Mouse (Mus musculus) CD4-positive, CD25-positive, alpha-beta regulatory T cell, adult 2 months (primary cell): ENCODE results near the gene Morc3.
"Not testable (repeated sequence)": the region's sequence is repeated elsewhere in the genome, so short reads cannot be mapped to it uniquely, and the experiment has no call there.

ENCODE experiments used
- DNase-seq: peaks from one replicate; pipeline ENCODE4 v3.0.0-alpha.2; 2012; ENCODE audit warnings: low read depth, low spot score

Gene Morc3

DNA sequence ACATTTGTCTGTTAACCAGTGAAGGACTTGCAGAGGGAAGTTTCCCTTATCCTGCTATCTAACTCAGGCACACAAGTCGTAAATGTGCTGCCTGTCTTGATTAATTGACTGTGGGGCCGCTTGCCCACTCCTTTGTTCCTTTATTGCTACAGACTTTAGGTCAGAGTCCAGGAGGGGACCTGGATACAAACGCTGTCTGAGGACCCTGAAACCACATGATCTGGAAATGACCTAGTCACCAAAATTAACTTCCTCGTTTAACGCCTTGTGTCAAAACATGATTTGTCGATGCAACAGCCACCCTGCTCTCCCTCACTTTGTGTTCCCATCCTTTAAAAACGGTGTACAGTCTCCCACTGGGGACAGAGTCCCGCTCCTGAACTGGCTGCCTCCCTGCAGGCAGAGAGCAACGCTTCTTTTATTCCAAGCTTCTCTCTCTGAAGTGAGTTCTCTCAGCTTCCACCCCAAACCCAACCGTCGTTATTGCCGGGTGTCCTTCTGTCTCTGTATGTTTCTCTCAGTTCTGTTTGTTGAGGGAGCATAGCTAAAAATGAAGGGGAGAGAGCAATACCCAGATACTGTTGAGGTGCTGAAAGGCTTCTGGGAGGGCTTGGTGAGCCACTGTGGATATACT, 13.1 kb upstream of the Morc3 start:
- DNase-seq: no peak

GRCm38 (mm10) chr16:93819325-93819696, 12.6 kb upstream of the Morc3 start:
- DNase-seq: no peak

GRCm38 (mm10) chr16:93820040-93820439, 11.9 kb upstream of the Morc3 start:
- no peak for DNase-seq

- no peak for DNase-seq
These were observed 10.2 kb upstream of the Morc3 start for GRCm38 (mm10) chr16:93821706-93822105.

DNA sequence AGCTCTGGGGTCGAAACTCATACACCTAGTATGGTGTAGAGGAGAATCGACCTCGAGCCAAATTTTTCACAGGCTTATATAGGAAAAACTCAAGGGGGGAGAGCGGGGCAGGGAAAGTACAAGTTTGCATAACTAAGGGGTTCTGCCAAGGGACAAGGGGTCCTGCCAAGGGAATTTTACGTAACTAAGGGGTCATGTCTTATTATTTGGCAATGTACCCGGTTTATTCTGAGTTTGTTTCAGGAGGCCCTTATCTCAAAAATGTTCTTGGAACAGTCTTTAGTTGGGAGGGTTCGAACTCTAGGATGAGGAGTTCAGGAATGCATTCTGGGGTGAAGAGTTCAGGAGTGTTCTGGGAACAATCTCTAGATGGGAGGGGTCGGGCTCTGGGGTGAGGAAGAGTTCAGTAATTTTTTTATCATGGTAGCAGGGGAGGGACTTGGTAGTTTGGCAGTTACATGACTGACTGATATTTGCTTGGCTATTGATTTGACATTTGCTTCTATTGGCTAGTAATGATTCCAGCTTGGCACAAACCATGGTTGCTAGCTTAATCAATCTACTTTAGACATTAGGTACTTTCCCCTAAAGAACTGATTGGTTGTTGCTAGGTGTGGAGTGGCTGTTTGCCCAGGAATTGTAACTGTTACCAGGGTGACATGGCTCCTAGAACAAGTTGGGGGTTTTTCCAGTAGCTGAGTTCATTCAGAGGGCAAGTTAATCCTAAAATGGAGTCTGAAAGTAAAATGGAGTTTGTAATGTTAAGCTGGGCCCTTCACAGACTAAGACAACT, 9.3 kb upstream of the Morc3 start:
- not testable (repeated sequence) for DNase-seq

DNA sequence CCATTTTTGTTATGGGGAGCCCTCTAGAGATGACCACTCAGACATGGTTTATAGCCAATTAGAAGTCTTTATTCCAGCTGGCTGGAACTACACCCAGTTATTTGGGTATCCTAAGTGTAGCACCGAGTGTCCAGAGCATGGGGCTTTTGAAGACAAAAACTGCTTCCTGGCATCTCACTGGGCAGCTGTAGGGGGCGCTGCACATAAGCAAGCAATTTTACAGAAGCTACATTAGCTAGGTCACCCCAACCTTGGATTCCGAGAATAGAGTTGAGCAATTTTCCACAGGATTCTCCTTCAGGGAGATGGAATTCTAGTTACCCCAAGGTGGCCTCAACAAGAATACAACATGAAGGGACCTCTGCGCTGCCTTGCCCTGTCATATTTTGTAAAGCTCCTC, 7.1 kb upstream of the Morc3 start:
- peak; percentile 40 for DNase-seq

GRCm38 (mm10) chr16:93825463-93825862, 6.5 kb upstream of the Morc3 start:
- DNase-seq: no peak

GRCm38 (mm10) chr16:93826054-93826453, 5.9 kb upstream of the Morc3 start:
- no peak for DNase-seq

- not testable (repeated sequence) for DNase-seq
These were observed 5.4 kb upstream of the Morc3 start for GRCm38 (mm10) chr16:93826478-93826877.

GRCm38 (mm10) chr16:93826909-93827308, 5.0 kb upstream of the Morc3 start:
- DNase-seq: no peak

DNA sequence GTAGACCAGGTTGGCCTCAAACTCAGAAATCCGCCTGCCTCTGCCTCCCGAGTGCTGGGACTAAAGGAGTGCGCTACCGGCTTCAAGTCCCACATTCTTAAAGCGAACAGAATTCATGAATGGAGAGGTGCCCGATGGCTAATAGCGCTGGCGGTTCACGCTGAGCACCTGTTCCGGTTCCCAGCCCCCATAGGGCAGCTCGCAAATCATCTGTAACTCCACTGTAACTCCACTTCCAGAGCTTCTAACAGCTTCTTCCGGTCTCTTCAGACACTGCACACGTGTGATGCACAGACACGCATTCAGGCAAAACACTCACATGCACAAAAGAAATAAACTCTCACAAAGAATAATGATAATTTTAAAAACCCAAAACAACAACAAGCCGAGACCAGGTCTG, 2.4 kb upstream of the Morc3 start:
- no peak for DNase-seq

- DNase-seq: no peak
These were observed 1.9 kb upstream of the Morc3 start for GRCm38 (mm10) chr16:93830071-93830470.

DNA sequence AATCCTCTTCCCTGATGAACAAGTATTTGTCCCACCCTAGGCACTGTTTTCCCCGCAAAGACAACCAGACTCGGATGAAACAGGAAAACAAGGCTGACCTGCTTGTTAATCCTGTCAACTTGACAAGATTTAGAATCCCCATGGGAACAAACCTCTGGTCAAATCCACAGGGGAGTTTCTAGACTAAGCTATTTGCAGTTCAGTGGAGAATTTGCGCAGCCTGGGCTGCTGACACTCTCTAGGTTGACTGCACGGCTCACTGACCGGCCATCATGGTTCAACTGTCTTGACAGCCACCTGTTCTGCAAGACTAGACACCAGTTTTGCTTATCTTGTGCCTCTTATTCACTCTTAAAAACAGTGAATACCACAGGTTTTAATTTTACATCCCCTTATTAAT, 1.0 kb upstream of the Morc3 start:
- no peak for DNase-seq

- no peak for DNase-seq
These were observed 743 bp downstream of the Morc3 start for GRCm38 (mm10) chr16:93832451-93833276.

DNA sequence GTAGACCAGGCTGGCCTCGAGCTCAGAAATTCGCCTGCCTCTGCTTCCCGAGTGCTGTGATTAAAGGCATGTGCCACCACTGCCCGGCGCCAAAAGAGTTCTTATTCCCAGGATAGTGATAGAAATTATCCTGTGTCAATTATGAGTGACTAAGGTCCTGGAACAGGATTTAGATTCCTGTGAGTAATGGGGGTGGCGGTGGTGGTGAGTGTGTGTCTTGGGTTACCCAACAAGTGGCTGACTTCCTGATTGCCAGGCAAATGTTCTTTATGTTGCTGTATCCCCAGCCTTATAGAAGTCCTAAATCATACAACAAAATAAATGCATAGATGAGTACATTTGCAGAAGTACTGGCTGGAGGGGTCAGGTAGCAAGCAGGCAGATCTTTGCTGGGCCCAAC, 1.6 kb downstream of the Morc3 start:
- no peak for DNase-seq

- no peak for DNase-seq
These were observed 2.2 kb downstream of the Morc3 start for GRCm38 (mm10) chr16:93834076-93834475.

- DNase-seq: no peak
These were observed 7.1 kb downstream of the Morc3 start for GRCm38 (mm10) chr16:93839049-93839448.

DNA sequence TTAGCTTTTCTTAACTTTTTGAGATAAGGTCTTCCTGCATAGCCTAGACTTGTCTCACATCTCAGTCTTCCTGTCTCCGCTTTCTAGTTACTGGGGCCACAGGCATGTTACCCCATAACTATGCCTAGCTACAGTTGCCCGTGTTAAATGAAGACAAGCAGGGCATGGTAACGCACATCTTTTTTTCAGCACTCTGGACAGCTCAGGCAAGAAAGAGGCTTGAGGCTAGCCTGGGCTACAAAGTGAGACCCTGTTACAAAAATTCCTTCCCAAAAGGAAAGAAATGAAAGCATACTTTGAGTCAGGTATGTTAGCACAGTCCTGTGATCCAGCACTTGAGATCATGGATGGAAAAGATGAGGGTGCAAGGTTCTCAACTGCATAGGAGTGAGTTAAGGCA, 18.6 kb downstream of the Morc3 start:
- DNase-seq: no peak

GRCm38 (mm10) chr16:93859967-93860366, 28.0 kb downstream of the Morc3 start:
- no peak for DNase-seq

GRCm38 (mm10) chr16:93860686-93861085, 28.8 kb downstream of the Morc3 start:
- DNase-seq: no peak

- DNase-seq: no peak
These were observed 42.9 kb downstream of the Morc3 start for GRCm38 (mm10) chr16:93874841-93875240.

- no peak for DNase-seq
These were observed 45.9 kb downstream of the Morc3 start for GRCm38 (mm10) chr16:93877612-93878380.
